Mouse (Mus musculus) MEL (cell line): ENCODE measurements around the gene Btnl4.

Experiments used
- CHD2 ChIP-seq: IDR thresholded peaks from 2 replicates; pipeline ENCODE4 v1.6.1; 2011; ENCODE audit warnings: low read length, improper control_type of control experiment
- CTCF ChIP-seq, 3 experiments: IDR thresholded peaks in 2 of 3; conservative IDR thresholded peaks in 1 of 3; 2 replicates each; pipeline ENCODE4 v1.5.1; 2011 to 2012; ENCODE audit warnings: low read length in 3 of 3, low read depth in 2 of 3, mild to moderate bottlenecking in 2 of 3, improper control_type of control experiment in 1 of 3, inconsistent platforms in 1 of 3, mixed read lengths in 1 of 3, moderate library complexity in 1 of 3; ENCODE audit not compliant: control insufficient read depth in 1 of 3, insufficient read depth in 1 of 3, poor library complexity in 1 of 3, severe bottlenecking in 1 of 3
- EP300 ChIP-seq, 2 experiments: IDR thresholded peaks; 2 replicates each; pipeline ENCODE4 v1.6.1; 2011; ENCODE audit warnings: improper control_type of control experiment in 2 of 2, low read length in 2 of 2, low read depth in 1 of 2, mild to moderate bottlenecking in 1 of 2
- MAX ChIP-seq: IDR thresholded peaks from 2 replicates; pipeline ENCODE4 v1.6.1; 2011; ENCODE audit warnings: low read length, improper control_type of control experiment
- MXI1 ChIP-seq: IDR thresholded peaks from 2 replicates; pipeline ENCODE4 v1.6.1; 2011; ENCODE audit warnings: mild to moderate bottlenecking, low read depth, low read length, improper control_type of control experiment
- POLR2A ChIP-seq, 2 experiments: IDR thresholded peaks; 2 replicates each; pipeline ENCODE4 v1.6.1; 2011 to 2012; ENCODE audit warnings: low read length in 2 of 2, mild to moderate bottlenecking in 2 of 2, control low read depth in 1 of 2, improper control_type of control experiment in 1 of 2, low read depth in 1 of 2, moderate library complexity in 1 of 2; ENCODE audit not compliant: control insufficient read depth in 1 of 2, insufficient read depth in 1 of 2, poor library complexity in 1 of 2
- POLR2AphosphoS2 ChIP-seq: IDR thresholded peaks from 2 replicates; pipeline ENCODE4 v1.6.1; 2011; ENCODE audit warnings: low read length, improper control_type of control experiment
- SMC3 ChIP-seq: IDR thresholded peaks from 2 replicates; pipeline ENCODE4 v1.6.1; 2011; ENCODE audit warnings: low read depth, low read length, improper control_type of control experiment
- UBTF ChIP-seq: IDR thresholded peaks from 2 replicates; pipeline ENCODE4 v1.6.1; 2012; ENCODE audit warnings: low read depth, mild to moderate bottlenecking, inconsistent platforms, low read length, improper control_type of control experiment, moderate library complexity, borderline replicate concordance; ENCODE audit not compliant: insufficient read depth
- ZC3H11A ChIP-seq: IDR thresholded peaks from 2 replicates; pipeline ENCODE4 v1.6.1; 2012; ENCODE audit warnings: low read depth, mild to moderate bottlenecking, inconsistent platforms, low read length, improper control_type of control experiment
- ZMIZ1 ChIP-seq: IDR thresholded peaks from 2 replicates; pipeline ENCODE4 v1.6.1; 2012; ENCODE audit warnings: low read depth, mild to moderate bottlenecking, inconsistent platforms, low read length, improper control_type of control experiment, moderate library complexity
- ZNF384 ChIP-seq: IDR thresholded peaks from 2 replicates; pipeline ENCODE4 v1.6.1; 2012; ENCODE audit warnings: low read depth, mild to moderate bottlenecking, inconsistent platforms, low read length, improper control_type of control experiment

DNA sequence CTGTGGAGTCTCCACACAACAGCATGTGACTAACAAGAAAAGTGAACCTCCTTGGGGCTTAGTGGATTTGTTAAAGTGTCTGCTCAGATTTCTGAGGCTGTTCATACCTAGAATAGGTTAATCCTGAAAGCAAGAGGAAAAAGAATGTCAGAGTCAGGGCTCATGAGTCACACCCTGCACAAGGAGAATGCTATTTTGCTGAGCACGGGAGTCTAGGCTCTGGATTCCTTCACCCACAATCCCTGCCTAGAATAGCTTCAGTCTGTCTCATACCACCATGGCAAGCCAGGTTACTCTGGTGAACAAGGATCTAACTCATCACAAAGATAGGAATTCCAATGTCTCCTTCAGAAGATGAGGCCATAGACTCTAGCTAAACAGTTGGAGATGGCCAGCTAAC, 38.5 kb downstream of the Btnl4 start:
- no peak for TF ChIP-seq ZC3H11A
- no peak for TF ChIP-seq POLR2AphosphoS2
- TF ChIP-seq UBTF, result no peak
- TF ChIP-seq EP300 (IDR thresholded peaks at IDR 0.05; ENCODE audit: low read depth in 1 of 2, low read length in 2 of 2), result no peak
- no peak for TF ChIP-seq CTCF (IDR thresholded peaks at IDR 0.05 in 2 of 3, conservative IDR thresholded peaks at IDR 0.05 in 1 of 3; ENCODE audit: control insufficient read depth in 1 of 3, insufficient read depth in 1 of 3, low read depth in 2 of 3, low read length in 3 of 3, poor library complexity in 1 of 3, severe bottlenecking in 1 of 3)
- TF ChIP-seq ZMIZ1, result no peak
- no peak for TF ChIP-seq ZNF384
- TF ChIP-seq MXI1, result no peak
- TF ChIP-seq POLR2A (IDR thresholded peaks at IDR 0.05; ENCODE audit: control insufficient read depth in 1 of 2, insufficient read depth in 1 of 2, low read depth in 1 of 2, low read length in 2 of 2, poor library complexity in 1 of 2), result no peak
- TF ChIP-seq CHD2, result no peak
- TF ChIP-seq SMC3, result no peak
- no peak for TF ChIP-seq MAX
